Mouse (Mus musculus) heart, embryonic 10.5 days (tissue): Measurements from ENCODE around the gene 1700016H13Rik. TPM values are rescaled to one million over a fixed set of nuclear protein-coding genes. Genes with fewer than 3 reads are reported as not detected.
A peak's percentile ranks its signal among the peaks of the same experiment; 100 is the strongest.

Source experiments
- DNase-seq: peaks from one replicate; pipeline ENCODE4 v3.0.0-alpha.2; 2017; ENCODE audit warnings: low spot score
- H3K27ac ChIP-seq: fragments of 300-500 bp; sonication (generic); 2 replicates; pipeline ENCODE4 v1.5.1; 2016; ENCODE audit warnings: mild to moderate bottlenecking
- H3K27me3 ChIP-seq: fragments of 300-500 bp; sonication (generic); 2 replicates; pipeline ENCODE4 v1.6.1; 2016; ENCODE audit warnings: mild to moderate bottlenecking; ENCODE audit not compliant: poor library complexity, insufficient read depth, severe bottlenecking
- H3K36me3 ChIP-seq: fragments of 300-500 bp; sonication (generic); 2 replicates; pipeline ENCODE4 v1.6.1; 2016; ENCODE audit warnings: mild to moderate bottlenecking, moderate library complexity
- H3K4me1 ChIP-seq: fragments of 300-500 bp; sonication (generic); 2 replicates; pipeline ENCODE4 v1.6.1; 2016; ENCODE audit warnings: mild to moderate bottlenecking
- H3K4me3 ChIP-seq: fragments of 300-500 bp; sonication (generic); 2 replicates; pipeline ENCODE4 v1.5.1; 2016; ENCODE audit warnings: mild to moderate bottlenecking, moderate library complexity
- H3K9me3 ChIP-seq: fragments of 300-500 bp; sonication (generic); 2 replicates; pipeline ENCODE4 v1.6.1; 2016; ENCODE audit warnings: mild to moderate bottlenecking, moderate library complexity
- WGBS: fragments of 180-500 bp; shearing (Covaris S2); methylation state at CpG from one replicate; pipeline ENCODE4 v1.1.7; 2016; 5-methylcytosine and 5-hydroxymethylcytosine counted together
- polyA plus RNA-seq: library from polyadenylated mRNA; unstranded; fragments of >200 nt; fragmentation: Nextera tagmentation; extraction: Ambion mirVana; gene quantifications from 2 replicates; pipeline ENCODE4 v1.2.1, GENCODE M21; 2016

Gene 1700016H13Rik
- polyA plus RNA-seq, 1 experiment from 2014 or later, result not detected

DNA sequence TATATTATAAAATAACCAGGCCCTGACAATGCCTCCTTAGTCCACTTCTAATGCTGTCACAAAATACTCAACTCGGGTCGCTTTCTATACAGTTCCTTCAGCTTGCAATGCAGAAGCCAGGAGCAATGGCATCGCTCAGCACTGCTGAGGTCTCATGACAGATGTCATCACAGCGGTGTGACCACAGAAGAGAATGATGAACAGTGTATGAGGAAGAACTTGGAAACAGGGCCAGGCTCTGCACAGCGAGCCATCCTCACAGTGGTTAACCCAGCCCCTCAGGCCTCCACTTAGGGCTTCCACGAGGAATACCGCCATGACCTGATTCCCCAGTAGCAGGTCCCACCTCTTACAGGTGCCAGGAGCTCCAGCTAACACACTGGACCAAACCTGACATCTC lies 41.5 kb downstream of the 1700016H13Rik start:
- WGBS, result 82% methylated on average over 7 of the region's 7 CpGs
- peak; percentile 54 for DNase-seq
- Histone ChIP-seq H3K4me3 (no peak overlapping the region), H3K9me3 (no peaks in the 10 kb centered on the region), H3K36me3 (no peaks in the 10 kb centered on the region), H3K27me3 (no peaks in the 10 kb centered on the region), H3K27ac (no peak overlapping the region), H3K4me1 (no peaks in the 10 kb centered on the region)

GRCm38 (mm10) chr5:103612316-103612715 lies 43.5 kb downstream of the 1700016H13Rik start:
- no peaks in the 10 kb centered on the region for H3K27me3 ChIP-seq
- WGBS, result 80% methylated on average over 7 of the region's 7 CpGs
- H3K4me3 ChIP-seq, result no peak overlapping the region
- no peaks in the 10 kb centered on the region for H3K36me3 ChIP-seq
- H3K27ac ChIP-seq, result no peak overlapping the region
- H3K4me1 ChIP-seq, result no peaks in the 10 kb centered on the region
- DNase-seq, result no peak
- H3K9me3 ChIP-seq, result no peaks in the 10 kb centered on the region

DNA sequence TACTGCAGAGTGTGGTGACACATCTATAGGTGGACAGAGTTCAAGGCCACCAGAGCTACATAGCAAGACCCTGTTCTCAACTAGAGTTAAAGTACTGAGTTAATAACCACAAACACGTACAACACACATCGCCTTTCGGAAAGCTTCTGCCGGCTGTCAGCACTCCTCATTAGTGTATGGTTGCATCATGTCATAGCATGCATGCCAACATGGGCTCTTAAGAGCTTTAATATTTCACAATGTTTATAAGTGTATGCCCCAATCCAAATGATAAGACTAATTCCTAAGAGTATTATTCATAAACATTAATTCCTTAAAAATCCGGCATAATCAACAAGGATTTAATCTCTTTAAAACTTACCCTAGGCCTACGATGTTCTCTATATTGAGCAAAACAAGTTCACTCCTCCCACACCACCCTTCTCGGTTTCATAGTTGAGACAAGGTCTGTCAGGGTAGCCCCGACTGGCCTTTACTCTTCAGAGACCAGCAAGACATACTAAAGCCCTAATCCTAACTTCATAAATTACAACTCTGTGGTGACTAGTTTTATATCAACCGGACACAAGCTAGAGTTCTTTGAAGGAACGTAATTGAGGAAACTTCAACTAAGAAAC lies 44.8 kb downstream of the 1700016H13Rik start:
- Histone ChIP-seq H3K27me3 (no peaks in the 10 kb centered on the region), H3K9me3 (no peaks in the 10 kb centered on the region), H3K4me3 (no peak overlapping the region), H3K27ac (no peak overlapping the region), H3K36me3 (no peaks in the 10 kb centered on the region), H3K4me1 (no peaks in the 10 kb centered on the region)
- WGBS, result 87% methylated on average over 10 of the region's 10 CpGs
- DNase-seq, result no peak

DNA sequence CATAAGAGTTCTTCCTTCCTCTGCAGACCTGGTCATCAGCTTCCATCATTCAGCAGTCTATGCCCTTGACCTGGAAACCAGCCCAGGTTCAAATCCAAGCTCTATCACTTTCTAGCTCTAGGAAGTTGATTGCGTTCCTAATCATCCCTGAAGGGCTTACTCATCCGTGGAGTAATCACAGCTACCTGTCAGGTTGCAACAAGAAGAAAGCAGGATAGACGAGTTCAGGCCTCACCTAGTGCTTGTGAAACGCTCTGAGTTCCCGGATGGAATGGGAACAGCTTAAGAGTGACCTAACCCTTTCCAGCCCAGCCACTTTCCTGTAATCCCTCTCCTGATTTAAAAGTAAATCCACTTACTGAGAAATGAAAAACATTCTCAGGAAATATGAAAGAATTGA lies 45.7 kb downstream of the 1700016H13Rik start:
- H3K27ac ChIP-seq, result no peak overlapping the region
- no peaks in the 10 kb centered on the region for H3K4me1 ChIP-seq
- no peaks in the 10 kb centered on the region for H3K27me3 ChIP-seq
- 59% methylated on average over 5 of the region's 5 CpGs for WGBS
- no peaks in the 10 kb centered on the region for H3K36me3 ChIP-seq
- no peak overlapping the region for H3K4me3 ChIP-seq
- H3K9me3 ChIP-seq, result no peaks in the 10 kb centered on the region
- DNase-seq, result no peak

DNA sequence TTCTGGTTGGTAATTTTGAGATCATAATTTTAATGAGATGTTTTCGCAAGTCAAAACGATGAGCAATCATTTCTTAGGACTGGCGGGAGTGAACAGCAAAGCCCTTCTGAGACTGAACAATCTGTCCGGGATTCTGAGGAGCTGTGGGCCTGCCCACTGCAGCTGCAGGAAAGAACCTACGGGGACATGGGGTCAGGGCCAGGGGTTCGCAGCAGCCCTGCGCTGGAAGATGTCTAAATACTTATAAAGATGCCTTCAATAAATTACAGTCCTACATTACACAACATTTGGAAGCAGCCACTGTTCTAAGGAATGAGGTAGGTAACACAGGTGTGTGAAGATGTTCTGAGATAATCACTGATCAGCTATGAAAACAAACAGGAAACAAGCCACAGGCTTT lies 50.1 kb downstream of the 1700016H13Rik start:
- no peak for DNase-seq
- Histone ChIP-seq H3K27ac (no peak overlapping the region), H3K4me1 (no peaks in the 10 kb centered on the region), H3K36me3 (no peaks in the 10 kb centered on the region), H3K4me3 (no peak overlapping the region), H3K27me3 (no peaks in the 10 kb centered on the region), H3K9me3 (no peaks in the 10 kb centered on the region)
- WGBS, result 90% methylated on average over 7 of the region's 7 CpGs

- Histone ChIP-seq H3K27ac (no peak overlapping the region), H3K27me3 (no peaks in the 10 kb centered on the region), H3K9me3 (no peaks in the 10 kb centered on the region), H3K36me3 (peaks cover 5% of the 10 kb centered on the region; the same call in 1 of the 2 replicates), H3K4me1 (0 out of 2 replicates have a peak, but pooled peaks cover 5% of the 10 kb centered on the region), H3K4me3 (no peak overlapping the region)
- no peak for DNase-seq
- WGBS, result 67% methylated on average over 11 of the region's 11 CpGs
Observed at GRCm38 (mm10) chr5:103603115-103603893, 52.5 kb downstream of the 1700016H13Rik start.

GRCm38 (mm10) chr5:103598881-103599280 lies 56.9 kb downstream of the 1700016H13Rik start:
- H3K27ac ChIP-seq, result no peak overlapping the region; the same call in 1 of the 2 replicates
- no peak for DNase-seq
- H3K4me3 ChIP-seq, result no peak overlapping the region
- no peaks in the 10 kb centered on the region for H3K9me3 ChIP-seq
- WGBS, result 82% methylated on average over 5 of the region's 5 CpGs
- no peaks in the 10 kb centered on the region for H3K27me3 ChIP-seq
- peaks cover 24% of the 10 kb centered on the region for H3K4me1 ChIP-seq
- peaks cover 14% of the 10 kb centered on the region; the same call in 1 of the 2 replicates for H3K36me3 ChIP-seq

DNA sequence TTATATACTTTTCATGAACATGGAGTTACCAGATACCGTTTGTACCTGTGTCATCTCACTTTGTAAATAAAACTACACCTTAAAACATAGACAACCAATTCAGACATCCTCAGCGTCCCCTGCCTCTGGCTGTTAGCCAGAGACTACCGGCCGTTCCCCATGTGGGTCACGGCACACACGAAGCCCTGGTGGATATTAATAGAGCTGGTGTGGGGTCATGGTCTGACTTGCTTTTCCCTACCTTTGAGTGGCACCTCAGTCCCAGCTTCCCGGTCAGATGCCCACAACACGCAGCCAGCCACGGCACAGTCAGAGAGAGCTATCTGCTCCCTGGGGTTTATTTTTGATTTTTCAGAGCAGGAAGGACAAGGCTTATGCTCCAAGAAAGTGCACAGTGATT lies 57.5 kb downstream of the 1700016H13Rik start:
- Histone ChIP-seq H3K27me3 (no peaks in the 10 kb centered on the region), H3K9me3 (no peaks in the 10 kb centered on the region), H3K36me3 (peaks cover 17% of the 10 kb centered on the region), H3K27ac (no peak overlapping the region), H3K4me3 (no peak overlapping the region), H3K4me1 (peaks cover 24% of the 10 kb centered on the region)
- no peak for DNase-seq
- WGBS, result 72% methylated on average over 9 of the region's 9 CpGs

Other genes starting within 250 kb of the 1700016H13Rik start
- 13.5 and 16.4 TPM in 2 replicates for gene Ptpn13, start 230.8 kb downstream of the 1700016H13Rik start, polyA plus RNA-seq
- gene Slc10a6, start 26.6 kb downstream of the 1700016H13Rik start, polyA plus RNA-seq, result 0.11 and 0.17 TPM in 2 replicates
- gene Aff1, start 36.4 kb upstream of the 1700016H13Rik start, polyA plus RNA-seq, result 8.1 TPM in 2 replicates